Mouse (Mus musculus) c-Kit-negative CD71-positive TER-119-positive erythroid progenitor cells, embryonic 14.5 days (primary cell): ENCODE measurements around the gene Ccdc86.

ENCODE experiments used
- DNase-seq: peaks from one replicate; pipeline ENCODE4 v3.0.0-alpha.2; 2013; ENCODE audit warnings: low read depth, low spot score

Ccdc86 gene

DNA sequence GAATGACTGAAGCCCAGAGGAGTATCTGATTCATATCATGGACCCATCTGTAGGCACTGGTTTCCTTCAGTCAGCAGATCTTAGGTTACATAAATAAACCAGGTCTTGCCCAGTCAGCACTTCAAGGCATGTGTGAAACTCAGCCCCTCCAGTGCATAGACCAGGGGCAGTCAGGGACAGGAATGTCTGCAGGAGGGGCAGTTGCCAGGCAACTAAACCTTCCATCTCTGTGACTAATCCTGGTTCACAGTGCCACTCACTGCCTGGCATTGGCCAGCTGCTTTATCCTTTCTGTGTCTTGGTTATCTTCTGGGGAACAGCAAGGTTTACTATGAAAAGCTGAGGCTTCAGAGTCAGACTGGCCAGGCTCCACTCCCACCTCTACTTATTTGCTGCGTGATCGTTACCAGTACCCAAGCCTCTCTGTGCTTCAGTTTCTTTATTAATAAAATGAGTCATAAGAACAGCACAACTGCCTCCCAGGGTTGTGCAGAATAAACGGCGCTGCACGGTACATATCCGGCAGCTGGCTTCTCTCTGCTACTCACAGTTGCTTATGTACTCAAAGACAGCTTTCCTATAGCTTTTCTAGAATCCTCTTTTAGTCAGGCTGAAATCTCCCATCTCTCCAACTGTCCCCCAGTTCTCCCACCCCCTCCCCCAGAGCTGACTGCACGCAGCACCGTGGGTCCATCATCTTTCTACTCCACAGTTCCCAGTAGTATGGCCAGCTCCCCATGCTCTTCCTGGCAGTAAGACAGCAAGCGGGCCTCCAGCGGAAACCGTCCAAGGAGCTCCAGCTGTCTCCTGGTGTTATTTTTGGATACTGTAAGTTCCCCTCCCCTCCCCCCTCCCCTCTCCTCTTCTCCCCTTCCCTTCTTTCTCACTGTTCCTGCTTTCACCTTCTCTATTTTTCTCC, 3.2 kb upstream of the Ccdc86 start:
- no peak for DNase-seq

DNA sequence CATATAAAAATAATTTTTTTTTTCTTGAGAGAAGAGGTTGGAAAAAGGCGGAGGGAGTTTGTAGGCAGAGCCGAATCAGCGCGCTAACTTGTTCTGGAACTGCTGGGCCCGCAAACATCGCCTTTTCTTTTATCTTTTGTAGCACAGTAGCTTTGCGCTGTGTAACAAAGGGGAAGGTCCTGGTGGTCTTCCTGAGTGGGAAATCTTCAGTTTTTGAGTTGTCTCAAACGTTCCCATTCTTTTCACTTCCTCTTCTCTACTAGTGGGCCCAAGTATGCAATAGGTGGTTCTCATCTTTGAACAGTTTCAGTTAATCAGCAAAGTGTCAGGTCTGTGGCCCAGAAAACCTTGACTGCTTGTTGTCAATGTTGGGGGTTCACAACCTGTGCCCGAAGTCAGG, 492 bp upstream of the Ccdc86 start:
- no peak for DNase-seq

DNA sequence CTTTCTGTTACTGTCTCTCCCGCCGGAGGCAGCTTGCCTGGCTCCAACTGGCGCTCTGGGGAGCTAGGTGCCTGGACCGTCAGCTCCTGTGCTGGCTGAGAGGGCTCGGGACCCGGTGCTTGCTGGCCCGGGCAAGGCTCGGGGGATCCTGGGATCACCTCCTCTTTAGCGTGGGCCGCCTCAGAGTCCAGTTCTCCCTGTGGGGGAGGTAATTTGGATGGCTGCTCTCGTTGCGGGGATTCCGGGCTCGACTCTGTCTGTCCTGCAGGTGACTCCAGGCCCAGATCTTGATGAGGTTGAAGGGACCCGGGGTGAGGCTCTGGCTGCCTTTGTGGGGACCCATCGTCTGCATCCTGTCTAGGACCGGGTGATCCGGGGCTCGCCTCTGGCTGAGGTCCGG, 650 bp downstream of the Ccdc86 start:
- DNase-seq, result no peak

DNA sequence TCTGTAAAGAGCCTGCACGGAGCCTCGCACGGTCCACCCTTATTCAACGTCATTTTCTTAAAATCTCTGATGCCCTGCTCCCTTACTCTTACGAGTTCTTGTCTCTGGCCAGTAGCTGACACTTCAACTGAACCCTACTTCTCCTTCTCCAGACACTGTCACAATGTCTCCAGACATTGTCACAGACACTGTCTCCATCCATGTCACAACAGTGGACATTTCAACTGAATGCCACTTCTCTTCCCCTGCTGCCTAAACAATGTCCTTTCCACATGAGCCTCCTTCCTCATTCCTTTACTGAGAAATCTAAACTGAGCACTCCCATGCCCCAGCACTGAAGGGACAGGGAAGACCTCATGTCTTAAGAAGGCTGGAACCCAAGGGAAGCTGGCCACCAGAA, 1.8 kb downstream of the Ccdc86 start:
- no peak for DNase-seq

DNA sequence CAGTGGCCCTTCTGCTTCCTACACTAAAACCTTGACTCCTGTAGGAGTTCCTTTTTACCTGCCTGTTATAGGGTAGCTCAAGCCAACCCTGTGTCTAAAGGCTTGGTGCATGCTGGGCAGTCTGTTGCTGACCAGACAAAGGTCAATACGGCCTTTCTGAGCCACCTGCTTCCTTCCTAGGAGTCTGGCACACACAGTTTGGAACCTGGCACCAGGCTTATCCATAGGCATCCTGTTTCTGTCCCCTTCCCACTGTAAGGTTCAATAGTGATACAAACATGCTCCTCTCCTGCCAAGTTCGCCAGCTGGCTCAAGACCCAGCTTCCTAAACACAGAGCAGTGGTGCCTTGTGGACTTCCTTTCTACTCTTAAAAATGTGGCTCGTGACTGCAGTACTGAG, 2.6 kb downstream of the Ccdc86 start:
- no peak for DNase-seq

DNA sequence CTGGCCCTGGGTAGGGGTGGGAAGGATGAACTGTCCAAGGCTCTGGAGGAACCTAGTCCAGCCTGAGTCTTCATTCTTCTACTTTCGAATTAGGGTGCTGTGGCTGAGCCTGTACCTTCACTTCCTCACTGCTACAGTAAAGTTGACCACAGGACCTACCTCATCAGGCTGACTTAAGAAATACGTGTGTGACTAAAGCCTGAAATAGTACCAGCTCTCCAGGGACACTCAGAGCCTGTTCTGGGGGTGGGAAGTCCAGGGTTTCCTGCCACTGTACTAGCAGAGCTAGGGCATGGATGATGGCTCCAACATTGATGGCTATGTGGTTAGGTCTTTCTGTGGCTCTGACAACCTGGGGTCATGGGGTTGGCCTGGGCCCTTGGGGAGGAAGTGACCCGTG, 5.1 kb downstream of the Ccdc86 start:
- no peak for DNase-seq

DNA sequence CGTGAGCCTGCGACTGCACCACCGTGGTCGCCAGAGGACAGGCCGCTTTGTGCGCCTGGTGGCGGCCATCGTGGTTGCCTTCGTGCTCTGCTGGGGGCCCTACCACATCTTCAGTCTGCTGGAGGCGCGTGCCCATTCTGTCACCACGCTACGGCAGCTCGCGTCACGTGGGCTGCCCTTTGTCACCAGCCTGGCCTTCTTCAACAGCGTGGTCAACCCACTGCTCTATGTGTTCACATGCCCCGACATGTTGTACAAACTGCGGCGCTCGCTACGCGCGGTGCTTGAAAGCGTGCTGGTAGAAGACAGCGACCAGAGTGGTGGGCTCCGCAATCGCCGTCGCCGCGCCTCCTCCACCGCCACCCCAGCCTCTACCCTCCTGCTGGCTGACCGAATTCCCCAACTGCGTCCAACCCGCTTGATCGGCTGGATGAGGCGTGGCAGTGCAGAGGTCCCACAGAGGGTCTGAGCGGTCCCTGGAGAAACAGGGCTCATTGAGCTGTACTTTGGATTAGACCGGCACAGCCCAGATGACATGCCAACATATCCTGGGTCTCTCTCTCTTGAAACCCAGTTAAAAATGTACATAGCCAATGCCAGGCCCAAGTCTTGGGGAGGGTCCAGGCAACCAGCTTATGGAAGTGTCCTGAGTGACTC, 8.1 kb downstream of the Ccdc86 start:
- no peak for DNase-seq

DNA sequence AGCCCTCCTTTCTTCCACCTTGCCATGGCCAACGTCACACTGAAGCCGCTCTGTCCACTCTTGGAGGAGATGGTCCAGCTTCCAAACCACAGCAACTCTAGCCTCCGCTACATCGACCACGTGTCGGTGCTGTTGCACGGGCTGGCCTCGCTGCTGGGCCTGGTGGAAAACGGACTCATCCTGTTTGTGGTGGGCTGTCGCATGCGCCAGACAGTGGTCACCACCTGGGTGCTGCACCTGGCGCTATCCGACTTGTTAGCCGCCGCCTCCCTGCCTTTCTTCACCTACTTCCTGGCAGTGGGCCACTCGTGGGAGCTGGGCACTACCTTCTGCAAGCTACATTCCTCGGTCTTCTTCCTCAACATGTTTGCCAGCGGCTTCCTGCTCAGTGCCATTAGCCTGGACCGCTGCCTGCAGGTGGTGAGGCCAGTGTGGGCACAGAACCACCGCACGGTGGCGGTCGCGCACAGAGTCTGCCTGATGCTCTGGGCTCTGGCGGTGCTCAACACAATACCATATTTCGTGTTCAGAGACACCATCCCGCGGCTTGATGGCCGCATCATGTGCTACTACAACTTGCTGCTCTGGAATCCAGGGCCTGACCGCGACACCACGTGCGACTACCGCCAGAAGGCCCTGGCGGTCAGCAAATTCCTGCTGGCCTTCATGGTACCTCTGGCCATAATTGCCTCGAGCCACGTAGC, 8.8 kb downstream of the Ccdc86 start:
- no peak for DNase-seq

DNA sequence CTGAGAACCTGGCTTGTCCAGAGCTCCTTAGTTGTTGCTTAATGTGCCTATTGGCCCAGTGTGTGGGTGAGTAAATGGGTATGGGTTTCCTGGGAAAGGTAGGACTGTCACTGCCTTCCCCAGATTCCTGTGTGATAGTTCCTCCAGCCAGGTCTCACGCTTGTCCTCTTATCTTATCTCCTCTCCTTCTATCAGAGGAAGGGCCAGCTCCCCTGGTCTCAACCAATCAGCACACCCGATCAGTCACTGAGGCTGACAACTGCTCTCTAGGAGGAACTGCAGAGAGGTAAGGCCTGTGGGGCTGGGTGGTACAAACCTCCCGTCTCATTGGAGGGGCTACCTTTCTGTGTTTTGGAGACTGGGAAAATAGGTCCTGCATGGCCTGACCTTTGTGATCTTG, 10.3 kb downstream of the Ccdc86 start:
- no peak for DNase-seq

DNA sequence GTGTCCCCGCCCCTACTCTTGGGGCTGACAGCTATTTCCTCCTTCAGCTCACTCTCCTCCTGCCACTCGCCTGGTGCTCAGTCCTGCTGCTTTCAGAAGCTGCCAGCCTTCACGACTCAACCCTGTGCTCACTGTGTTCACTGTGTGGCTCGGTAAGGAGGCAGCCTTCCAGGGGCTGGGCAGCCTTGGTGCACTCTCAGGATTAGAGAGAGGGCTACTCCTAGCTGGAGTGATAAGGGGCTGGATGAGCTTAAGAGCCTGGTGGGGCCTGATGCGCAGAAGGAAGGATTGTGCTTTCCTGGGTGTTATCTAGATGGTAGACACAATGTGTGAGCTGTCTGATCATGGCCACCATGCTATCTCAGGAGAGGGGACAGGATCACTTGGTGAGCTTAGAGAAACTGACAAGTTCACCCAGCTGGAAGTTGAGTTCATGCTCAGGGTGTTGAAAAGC, 11.9 kb downstream of the Ccdc86 start, which contains the start of gene Ptgdr2:
TSS of gene Ptgdr2 (plus strand) at position 51 of the 454 bp plus-strand sequence.
- DNase-seq, result no peak

DNA sequence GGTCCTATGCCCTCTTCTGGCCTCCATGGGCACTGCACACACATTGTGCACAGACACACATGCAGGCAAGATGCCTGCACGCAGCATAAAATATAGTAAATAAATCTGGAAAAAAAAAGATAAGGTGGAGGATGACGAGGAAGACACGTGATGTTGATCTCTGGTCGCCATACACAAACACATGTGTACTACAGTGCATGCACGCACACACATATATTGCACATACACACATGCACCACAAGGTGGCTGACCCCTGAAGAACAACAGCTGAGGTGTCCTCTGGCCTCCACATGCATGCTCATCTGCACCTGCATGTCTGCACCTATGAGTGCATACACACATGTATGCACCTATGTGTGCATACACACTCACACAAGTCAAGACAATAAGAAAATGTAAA, 13.0 kb downstream of the Ccdc86 start:
- no peak for DNase-seq

DNA sequence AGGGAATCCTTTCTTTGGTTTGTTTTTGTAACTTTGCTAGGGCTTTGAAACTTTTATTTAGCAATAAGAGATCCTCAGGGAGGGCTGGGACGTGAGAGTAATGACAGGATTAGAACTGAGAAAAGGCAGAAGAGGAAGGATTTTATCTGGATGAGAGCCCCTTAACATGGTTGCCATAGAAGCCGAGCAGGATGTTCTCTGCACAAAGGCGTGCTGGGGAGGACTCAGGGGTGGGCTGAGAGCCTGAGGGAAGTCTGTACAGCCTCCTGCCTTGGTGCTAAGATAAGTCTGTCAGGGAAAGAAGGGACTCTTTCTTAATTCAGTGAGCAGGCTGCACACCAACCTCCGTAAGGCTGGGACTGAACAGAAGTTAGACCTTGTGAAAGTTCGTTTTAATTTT, 14.0 kb downstream of the Ccdc86 start:
- no peak for DNase-seq

DNA sequence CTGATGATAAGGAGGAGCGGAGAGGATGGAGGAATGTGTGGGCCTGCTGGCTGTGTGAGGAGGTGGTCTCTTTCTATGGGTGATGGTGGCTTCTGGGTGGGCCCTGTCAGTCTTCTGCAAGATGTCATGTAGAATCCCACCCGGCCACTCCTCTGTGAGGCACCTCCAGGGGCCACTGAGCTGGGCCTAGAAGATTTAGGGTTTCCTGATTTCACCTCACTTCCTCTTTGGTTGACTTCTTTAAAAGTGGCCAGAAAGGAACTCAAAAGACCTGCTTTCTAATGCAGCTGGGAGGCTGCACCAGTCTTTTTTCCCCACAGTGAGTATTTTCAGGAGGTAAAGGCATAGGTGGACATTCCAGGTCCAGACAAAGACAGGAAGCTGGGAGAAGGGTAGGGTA, 18.4 kb downstream of the Ccdc86 start:
- no peak for DNase-seq

DNA sequence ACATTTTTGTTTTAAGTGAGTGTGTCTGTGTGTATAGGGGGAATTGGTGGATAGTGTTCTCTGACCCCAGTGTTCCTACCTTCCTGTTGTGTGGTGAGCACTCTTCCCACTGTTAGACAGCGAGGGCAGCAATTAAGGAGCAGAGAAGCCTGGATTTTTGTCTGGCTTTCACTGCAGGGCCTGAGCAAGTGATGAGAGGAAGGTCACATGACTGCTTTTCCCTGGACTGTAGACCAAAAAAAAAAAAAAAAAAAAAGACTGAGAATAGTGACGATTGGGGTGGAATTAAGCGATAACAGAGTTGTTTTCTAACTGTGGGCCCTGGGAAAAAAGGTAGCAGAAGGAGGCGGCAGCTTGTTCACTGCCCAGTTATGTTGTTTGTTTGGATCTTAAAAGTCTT, 22.4 kb downstream of the Ccdc86 start:
- no peak for DNase-seq

DNA sequence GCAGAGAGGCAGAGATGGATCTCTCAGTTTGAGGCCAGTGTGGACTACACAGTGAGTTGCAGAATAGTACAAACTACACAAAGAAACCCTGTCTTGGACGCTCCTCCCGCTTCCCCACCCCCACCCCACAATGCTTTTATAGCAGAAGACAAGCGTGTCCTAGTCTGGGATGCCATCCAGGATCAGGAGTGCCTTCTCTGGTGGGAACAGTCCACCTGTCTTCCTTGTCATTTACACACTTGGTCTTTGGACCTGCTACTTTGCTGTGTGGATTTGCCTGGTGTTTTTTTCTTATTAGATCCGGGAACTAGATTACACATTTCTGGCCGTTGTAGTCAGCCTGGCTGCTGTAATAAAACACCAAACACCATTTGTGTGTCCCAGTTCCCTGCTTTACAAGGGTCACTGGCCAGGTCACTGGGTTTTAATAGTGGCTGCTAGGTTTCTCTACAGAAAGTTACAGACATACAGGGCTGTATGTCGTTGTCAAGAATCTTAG, 22.9 kb downstream of the Ccdc86 start:
- no peak for DNase-seq

DNA sequence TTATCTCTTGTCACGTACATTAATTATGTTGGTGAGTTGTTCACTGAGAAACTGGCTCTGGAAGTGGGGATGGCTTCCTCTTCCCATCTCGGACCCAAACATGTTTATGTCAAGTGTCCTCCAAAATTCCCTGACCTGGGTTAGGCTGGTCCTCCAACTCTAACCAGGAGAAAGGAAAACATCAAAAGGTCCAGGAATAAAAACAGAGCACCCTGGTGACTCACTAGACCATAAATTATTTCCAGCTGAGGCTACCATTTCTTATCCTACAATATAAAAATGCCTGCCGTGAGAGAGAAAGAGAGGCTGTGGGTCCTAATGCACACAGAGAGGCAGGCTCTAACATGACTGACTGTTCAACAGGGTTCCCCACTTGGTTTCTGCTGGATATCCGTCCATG, 24.8 kb downstream of the Ccdc86 start:
- DNase-seq, result no peak

DNA sequence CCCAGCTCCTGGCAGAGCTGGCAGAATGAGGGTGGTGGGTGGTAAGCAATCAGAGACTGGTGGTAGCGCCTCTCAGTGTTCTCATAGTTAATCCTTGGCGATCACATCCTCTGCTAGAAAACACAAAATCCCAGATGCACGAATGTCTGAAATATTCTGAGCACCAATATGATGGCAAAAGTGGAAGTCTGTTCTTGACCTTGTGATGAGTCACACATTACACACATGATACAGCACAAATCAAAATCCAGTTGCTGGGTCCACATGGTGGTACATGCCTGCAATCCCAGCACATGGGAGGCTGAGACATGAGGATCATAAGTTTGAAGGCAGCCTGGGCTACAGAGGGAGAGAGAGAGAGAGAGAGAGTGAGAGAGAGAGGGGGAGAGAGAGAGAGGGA, 28.0 kb downstream of the Ccdc86 start:
- no peak for DNase-seq

DNA sequence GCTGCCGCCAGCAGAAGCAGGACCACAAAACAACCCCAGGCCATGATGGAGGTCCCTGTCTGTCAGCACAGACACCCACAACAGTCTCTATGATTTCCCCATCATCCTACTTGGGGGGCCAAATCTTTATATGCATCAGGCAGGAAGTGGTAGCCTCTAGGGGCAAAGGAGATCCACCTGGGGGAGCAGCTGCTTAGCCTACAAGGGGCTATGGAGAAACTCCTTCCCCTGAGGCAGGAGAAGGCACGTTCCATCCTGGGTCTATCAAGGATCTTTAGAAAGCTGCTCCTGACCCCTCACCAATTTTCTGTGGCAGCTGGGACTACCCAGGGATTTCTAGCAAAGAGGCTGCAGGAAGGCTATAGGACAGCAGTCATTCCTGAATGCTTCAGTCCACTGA, 28.5 kb downstream of the Ccdc86 start, which contains the start of gene Zp1:
TSS of gene Zp1 (minus strand) at position 101 of the 400 bp plus-strand sequence.
- DNase-seq, result no peak

DNA sequence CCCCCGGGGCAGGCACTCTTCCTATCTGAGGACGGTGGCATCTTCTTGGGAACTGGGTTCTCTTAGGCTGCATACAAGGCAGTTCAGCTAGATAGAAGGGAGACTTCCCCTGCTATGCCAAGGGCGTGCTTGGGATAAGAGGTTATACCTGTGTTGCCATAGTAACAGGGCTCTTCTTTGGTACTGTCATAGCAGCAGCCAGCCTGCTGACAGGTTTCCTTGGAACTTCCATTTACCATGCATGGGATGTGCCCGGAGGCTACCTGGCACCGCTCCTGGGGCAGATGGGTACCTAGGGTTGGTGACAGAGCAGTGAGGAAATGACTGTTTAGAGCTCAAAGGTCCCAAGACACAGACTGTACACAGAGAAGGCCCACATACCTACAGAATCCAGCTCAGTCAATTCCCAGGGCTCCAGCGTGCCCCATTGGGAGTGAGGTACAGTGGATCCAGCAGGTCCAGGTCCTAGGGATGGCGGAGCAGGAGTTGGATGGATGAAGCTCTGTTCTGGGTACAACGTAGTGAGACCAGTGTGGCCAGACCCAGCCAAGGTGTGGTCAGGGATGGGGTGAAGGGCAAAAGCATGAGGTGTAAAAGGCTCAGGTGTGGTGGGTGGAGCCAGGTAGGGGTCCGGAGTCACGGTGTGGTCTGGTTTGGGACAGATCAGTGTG, 30.6 kb downstream of the Ccdc86 start:
- DNase-seq, result no peak

DNA sequence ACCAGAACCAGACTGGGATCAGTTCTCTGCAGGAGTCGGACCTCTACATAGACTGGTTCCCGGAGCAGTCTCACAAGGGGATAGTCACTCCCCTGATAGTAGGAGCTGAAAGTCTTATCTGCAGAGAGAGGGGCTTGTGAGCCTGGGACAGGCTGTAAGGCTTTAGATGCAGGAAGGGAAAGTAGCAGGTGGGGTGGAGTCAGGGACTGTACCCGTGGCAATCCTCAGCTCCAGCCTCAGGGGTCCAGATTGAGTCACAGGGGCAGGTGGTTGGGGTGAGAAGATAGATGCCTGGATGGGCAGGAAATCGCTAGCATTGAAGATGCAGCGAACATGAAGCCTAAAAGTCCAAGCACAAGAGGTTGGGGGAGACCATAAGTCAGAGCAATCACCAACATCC, 32.6 kb downstream of the Ccdc86 start:
- no peak for DNase-seq

DNA sequence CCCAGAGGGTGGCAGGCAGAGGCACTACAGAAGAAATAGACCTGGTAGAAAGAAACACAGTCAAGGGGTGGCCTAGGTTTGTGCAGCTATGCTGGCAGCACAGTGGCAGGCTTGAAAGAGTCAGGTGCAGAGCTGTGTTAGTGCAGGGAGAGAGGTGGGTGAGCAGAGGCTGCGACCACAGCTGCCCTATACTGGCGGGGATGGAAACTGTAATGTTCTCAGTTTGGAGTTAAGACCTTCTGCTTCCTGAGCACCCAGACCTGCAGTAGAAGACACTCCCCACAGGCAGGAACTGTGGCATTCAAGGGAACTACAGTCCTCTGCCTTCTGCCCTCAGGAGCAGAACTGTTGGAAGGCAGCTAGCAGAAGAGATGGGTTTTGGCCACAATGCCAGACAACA, 34.2 kb downstream of the Ccdc86 start:
- no peak for DNase-seq

DNA sequence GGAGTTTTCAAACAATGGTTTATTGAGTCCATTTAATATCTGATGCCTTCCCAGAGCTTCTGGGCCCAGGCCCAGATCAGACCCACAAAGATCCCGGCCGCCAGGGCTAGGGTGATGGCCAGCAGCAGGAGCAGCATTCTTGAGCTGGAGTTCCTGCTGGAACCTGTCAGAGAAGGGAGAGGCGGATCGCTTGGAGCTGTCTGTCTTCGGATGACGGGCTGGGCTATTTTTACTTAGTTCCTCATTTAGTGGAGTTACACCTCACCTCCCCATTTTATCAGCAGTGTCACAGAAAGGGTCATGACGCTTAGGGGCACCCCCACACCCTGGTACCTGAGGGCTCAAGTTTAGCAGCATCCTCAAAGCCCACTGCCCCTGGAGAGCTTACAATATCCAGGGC, 34.8 kb downstream of the Ccdc86 start:
- DNase-seq, result no peak
